Comparison of ENCODE assay signal across 9 mouse cellular contexts in genomic region chr4:32569995-32570938, GRCm38 (mm10). TPM values are rescaled to one million over a fixed set of nuclear protein-coding genes. Genes with fewer than 3 reads are reported as not detected.
DNase-seq lines count a peak whose midpoint lies in the region; ATAC-seq and TF ChIP-seq lines count a peak whose summit lies in the region.
"Had no signal": no experiment of that assay in that cellular context is flagged by ENCODE, and none has a peak within 500 bp of the region (broad histone marks: within the 10 kb centered on the region; RNA-seq: fewer than 3 reads in every experiment).

No protein-coding gene starts in this region.

- no peak overlapping the region; the same call in 1 of the 2 replicates for H3K27ac ChIP-seq in embryonic facial prominence, embryonic 10.5 days (replicated peaks)
- H3K27ac ChIP-seq in intestine, embryonic 16.5 days (ENCODE audit: low read length) = no peak overlapping the region
- H3K27ac ChIP-seq in lung, postnatal 0 days (ENCODE audit: low read length) = no peak overlapping the region

- 61% methylated on average over 17 of the region's 17 CpGs for WGBS in embryonic facial prominence, embryonic 10.5 days
- WGBS in intestine, embryonic 16.5 days = 42% methylated on average over 17 of the region's 17 CpGs
- WGBS in lung, postnatal 0 days = 43% methylated on average over 17 of the region's 17 CpGs

- no peak overlapping the region for H3K9ac ChIP-seq in intestine, embryonic 16.5 days (ENCODE audit: low read depth, low read length)
- H3K9ac ChIP-seq in lung, postnatal 0 days (replicated peaks; ENCODE audit: low read depth) = no peak overlapping the region

- TF ChIP-seq EP300 in lung, postnatal 0 days (IDR thresholded peaks at IDR 0.05) = no peak

- peaks cover 29% of the 10 kb centered on the region for H3K4me1 ChIP-seq in embryonic facial prominence, embryonic 10.5 days
- H3K4me1 ChIP-seq in intestine, embryonic 16.5 days (ENCODE audit: control insufficient read depth, insufficient read depth, low read length) = no peaks in the 10 kb centered on the region
- no peaks in the 10 kb centered on the region for H3K4me1 ChIP-seq in lung, postnatal 0 days (ENCODE audit: insufficient read depth, low read depth, low read length)

- no peak overlapping the region for H3K4me2 ChIP-seq in intestine, embryonic 16.5 days (ENCODE audit: low read depth, low read length)
- H3K4me2 ChIP-seq in lung, postnatal 0 days (replicated peaks; ENCODE audit: low read depth, low read length) = no peak overlapping the region

- no peak for TF ChIP-seq CTCF in C2C12 (IDR thresholded peaks at IDR 0.05; ENCODE audit: control insufficient read depth, insufficient read depth, insufficient read length)
- peak; percentile 14; the same call in 1 of the 2 replicates for TF ChIP-seq CTCF in lung, postnatal 0 days (IDR thresholded peaks at IDR 0.05)

- no peak overlapping the region for H3K4me3 ChIP-seq in C2C12 (ENCODE audit: insufficient read depth, poor library complexity, severe bottlenecking)
- H3K4me3 ChIP-seq in embryonic facial prominence, embryonic 10.5 days = no peak overlapping the region
- no peak overlapping the region for H3K4me3 ChIP-seq in intestine, embryonic 16.5 days (ENCODE audit: low read length)
- no peak overlapping the region for H3K4me3 ChIP-seq in lung, postnatal 0 days (ENCODE audit: low read depth, low read length)

- no peaks in the 10 kb centered on the region for H3K79me3 ChIP-seq in C2C12 (ENCODE audit: low read depth)

- DNase-seq in embryo, embryonic 10 days (ENCODE audit: low spot score) = peak; percentile 53
- no peak for DNase-seq in embryo, embryonic 9.5 days (ENCODE audit: extremely low spot score)
- peak; percentile 53 for DNase-seq in embryonic facial prominence, embryonic 10.5 days (ENCODE audit: low spot score)
- peak; percentile 63 for DNase-seq in lung, postnatal 0 days (ENCODE audit: low spot score)
- DNase-seq in right cerebral cortex, postnatal 4 days = peak; percentile 44
- no peak for DNase-seq in spleen, postnatal 14 days (ENCODE audit: low spot score in 2 of 2)

- H3K36me3 ChIP-seq in C2C12 (ENCODE audit: control insufficient read depth, insufficient read depth) = no peaks in the 10 kb centered on the region
- peaks cover 12% of the 10 kb centered on the region for H3K36me3 ChIP-seq in embryonic facial prominence, embryonic 10.5 days (replicated peaks)
- H3K36me3 ChIP-seq in intestine, embryonic 16.5 days (ENCODE audit: control insufficient read depth, insufficient read depth, low read length) = no peaks in the 10 kb centered on the region
- no peaks in the 10 kb centered on the region for H3K36me3 ChIP-seq in lung, postnatal 0 days (ENCODE audit: insufficient read depth, low read length)
- H3K36me3 ChIP-seq: G1E had no signal

- H3K9me3 ChIP-seq in embryonic facial prominence, embryonic 10.5 days = no peaks in the 10 kb centered on the region
- no peaks in the 10 kb centered on the region for H3K9me3 ChIP-seq in intestine, embryonic 16.5 days (ENCODE audit: control insufficient read depth, low read length)
- no peaks in the 10 kb centered on the region for H3K9me3 ChIP-seq in lung, postnatal 0 days (ENCODE audit: low read length)
- H3K9me3 ChIP-seq: G1E had no signal

- no peaks in the 10 kb centered on the region for H3K27me3 ChIP-seq in C2C12 (ENCODE audit: control insufficient read depth, insufficient read depth, insufficient read length)
- H3K27me3 ChIP-seq in embryonic facial prominence, embryonic 10.5 days (replicated peaks; ENCODE audit: low read depth, poor library complexity, severe bottlenecking) = no peaks in the 10 kb centered on the region
- H3K27me3 ChIP-seq in intestine, embryonic 16.5 days (replicated peaks; ENCODE audit: control insufficient read depth, insufficient read depth, low read length) = no peaks in the 10 kb centered on the region
- no peaks in the 10 kb centered on the region for H3K27me3 ChIP-seq in lung, postnatal 0 days (replicated peaks; ENCODE audit: insufficient read depth, low read length)

- no peak overlapping the region for H3ac ChIP-seq in C2C12 (ENCODE audit: control insufficient read depth, insufficient read length, low read depth)

- no peaks in the 10 kb centered on the region for H3K79me2 ChIP-seq in C2C12 (ENCODE audit: control insufficient read depth, insufficient read depth)

- peak; percentile 37 for ATAC-seq in intestine, embryonic 16.5 days
- ATAC-seq in lung, postnatal 0 days = peak; percentile 59

TF ChIP-seq in C2C12, 6 proteins besides CTCF, POLR2A, EP300 and RAD21:
- TF ChIP-seq CEBPB (IDR thresholded peaks at IDR 0.05; ENCODE audit: low read depth) (peak; percentile 91), MYOG (IDR thresholded peaks at IDR 0.05; ENCODE audit: control insufficient read depth, extremely low read depth, insufficient read length) (no peak), FOSL1 (IDR thresholded peaks at IDR 0.05; ENCODE audit: insufficient read depth, low read length, poor library complexity, severe bottlenecking) (peak; percentile 68), MYOD1 (IDR thresholded peaks at IDR 0.05; ENCODE audit: control insufficient read depth, insufficient read length, low read depth) (peak; percentile 71), USF1 (IDR thresholded peaks at IDR 0.05; ENCODE audit: low read depth) (no peak), MAX (IDR thresholded peaks at IDR 0.05) (no peak)

RNA-seq across cellular contexts. Expression of gene Gja10, which starts 32.3 kb away (rescaled TPM):
- not detected for polyA plus RNA-seq in C2C12 (2012; fragmentation: generic; extraction: Trizol)
- polyA plus RNA-seq in embryonic facial prominence, embryonic 10.5 days (2016; fragmentation: Nextera tagmentation; extraction: Ambion mirVana) = 0.07 and 0.16 TPM in 2 replicates
- polyA plus RNA-seq in intestine, embryonic 16.5 days (2015; fragmentation: Nextera tagmentation; extraction: Ambion mirVana) = not detected in 2 replicates
- not detected in 2 replicates for polyA plus RNA-seq in lung, postnatal 0 days (2015; fragmentation: Nextera tagmentation; extraction: Ambion mirVana)
- polyA plus RNA-seq: G1E had no signal

RNA-seq across cellular contexts. Expression of gene Casp8ap2, which starts 45.0 kb away (rescaled TPM):
- 2.9 TPM for polyA plus RNA-seq in C2C12 (2012; fragmentation: generic; extraction: Trizol)
- 76.8 TPM in 2 replicates for polyA plus RNA-seq in embryonic facial prominence, embryonic 10.5 days (2016; fragmentation: Nextera tagmentation; extraction: Ambion mirVana)
- 30.9 and 37.3 TPM in 2 replicates for polyA plus RNA-seq in intestine, embryonic 16.5 days (2015; fragmentation: Nextera tagmentation; extraction: Ambion mirVana)
- polyA plus RNA-seq in lung, postnatal 0 days (2015; fragmentation: Nextera tagmentation; extraction: Ambion mirVana) = 35.3 and 36.2 TPM in 2 replicates

Comparison
In these comparisons a context has a peak if more than half of its experiments do, and no peak if none do; other contexts are left out.
1. DNase-seq: peak in embryo, embryonic 10 days (single experiment), embryonic facial prominence, embryonic 10.5 days (single experiment), lung, postnatal 0 days (single experiment) and right cerebral cortex, postnatal 4 days (single experiment); none in embryo, embryonic 9.5 days (single experiment) and spleen, postnatal 14 days (0 of 2).